Mouse (Mus musculus): ENCODE results near the gene Jam3. TPM values are rescaled to one million over a fixed set of nuclear protein-coding genes. Genes with fewer than 3 reads are reported as not detected.

The Jam3 gene
- total and polyA plus RNA-seq, 2 experiments: 1.4 to 1.7 TPM

DNA sequence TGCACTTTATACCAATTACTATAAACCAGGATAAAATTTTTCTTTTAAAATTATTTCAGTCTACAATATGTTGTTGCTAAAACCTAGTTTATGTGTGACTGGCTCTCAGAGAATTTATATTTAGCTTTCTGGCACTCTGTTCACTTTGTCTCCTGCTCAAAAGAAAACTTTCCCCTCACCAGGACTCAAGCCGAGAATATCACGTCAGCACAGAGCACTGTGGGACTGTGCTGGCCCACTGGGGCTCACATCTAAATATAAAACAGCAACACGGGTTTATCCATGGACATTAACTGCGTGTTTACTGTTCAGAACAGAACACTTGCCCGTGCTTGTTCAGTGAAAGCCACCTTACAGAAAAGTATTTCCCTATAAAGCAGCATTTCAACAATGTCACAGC is 44.5 kb downstream of the Jam3 start:
- no peak for DNase-seq (ENCODE audit: extremely low read depth, low read depth, low spot score)
- no peak for TF ChIP-seq POLR2A (IDR thresholded peaks at IDR 0.05; ENCODE audit: extremely low read depth, insufficient read depth, low read length)
- TF ChIP-seq CTCF (IDR thresholded peaks at IDR 0.05; ENCODE audit: low read depth, low read length): no peak
- Histone ChIP-seq H3K27ac (replicated peaks; ENCODE audit: insufficient read depth, low read depth, low read length) (no peak overlapping the region), H3K9ac (ENCODE audit: low read depth, low read length) (no peak overlapping the region), H3K4me3 (ENCODE audit: insufficient read depth, low read depth, low read length) (no peak overlapping the region), H3K36me3 (ENCODE audit: control insufficient read depth, insufficient read depth, low read length) (no peaks in the 10 kb centered on the region), H3K4me1 (ENCODE audit: control insufficient read depth, insufficient read depth, low read length) (0 out of 2 replicates have a peak, but pooled peaks cover 4% of the 10 kb centered on the region), H3K79me2 (ENCODE audit: control insufficient read depth, insufficient read depth, low read length) (no peaks in the 10 kb centered on the region), H3K27me3 (ENCODE audit: control insufficient read depth, insufficient read depth, low read length) (no peaks in the 10 kb centered on the region)
- 83% methylated on average over 5 of the region's 5 CpGs for WGBS

GRCm38 (mm10) chr9:27109533-27110514 is 45.4 kb downstream of the Jam3 start:
- Histone ChIP-seq H3K27me3 (ENCODE audit: control insufficient read depth, insufficient read depth, low read length) (no peaks in the 10 kb centered on the region), H3K36me3 (ENCODE audit: control insufficient read depth, insufficient read depth, low read length) (no peaks in the 10 kb centered on the region), H3K27ac (replicated peaks; ENCODE audit: insufficient read depth, low read depth, low read length) (peak overlapping the region; percentile 19; the same call in 1 of the 2 replicates), H3K79me2 (ENCODE audit: control insufficient read depth, insufficient read depth, low read length) (no peaks in the 10 kb centered on the region), H3K4me3 (ENCODE audit: insufficient read depth, low read depth, low read length) (no peak overlapping the region), H3K9ac (ENCODE audit: low read depth, low read length) (no peak overlapping the region), H3K4me1 (ENCODE audit: control insufficient read depth, insufficient read depth, low read length) (0 out of 2 replicates have a peak, but pooled peaks cover 4% of the 10 kb centered on the region)
- DNase-seq (ENCODE audit: extremely low read depth, low read depth, low spot score): peak; percentile 31
- 73% methylated on average over 22 of the region's 22 CpGs for WGBS
- TF ChIP-seq POLR2A (IDR thresholded peaks at IDR 0.05; ENCODE audit: extremely low read depth, insufficient read depth, low read length) (no peak), CTCF (IDR thresholded peaks at IDR 0.05; ENCODE audit: low read depth, low read length) (no peak)

DNA sequence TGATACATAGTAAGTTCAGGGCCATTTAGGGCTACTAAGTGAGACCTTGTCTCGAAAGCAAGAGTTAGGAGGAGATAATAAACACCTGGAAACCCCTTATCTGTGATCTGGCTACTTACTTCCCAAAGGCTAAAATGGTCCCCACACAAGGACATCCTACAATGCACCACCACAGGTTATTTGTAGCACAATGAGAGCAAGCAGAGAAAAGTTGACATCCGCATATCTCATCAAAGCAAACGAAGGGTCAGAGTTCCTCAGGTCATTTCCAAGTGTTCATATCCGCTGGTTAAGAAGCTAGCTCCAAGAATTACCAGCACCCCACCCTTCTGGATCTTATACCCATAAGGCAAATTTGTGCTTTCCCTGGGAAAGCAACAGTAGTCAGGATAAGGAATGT is 46.8 kb downstream of the Jam3 start:
- Histone ChIP-seq H3K79me2 (ENCODE audit: control insufficient read depth, insufficient read depth, low read length) (no peaks in the 10 kb centered on the region), H3K27me3 (ENCODE audit: control insufficient read depth, insufficient read depth, low read length) (no peaks in the 10 kb centered on the region), H3K36me3 (ENCODE audit: control insufficient read depth, insufficient read depth, low read length) (no peaks in the 10 kb centered on the region), H3K9ac (ENCODE audit: low read depth, low read length) (no peak overlapping the region), H3K4me3 (ENCODE audit: insufficient read depth, low read depth, low read length) (no peak overlapping the region), H3K4me1 (ENCODE audit: control insufficient read depth, insufficient read depth, low read length) (0 out of 2 replicates have a peak, but pooled peaks cover 4% of the 10 kb centered on the region), H3K27ac (replicated peaks; ENCODE audit: insufficient read depth, low read depth, low read length) (no peak overlapping the region)
- DNase-seq (ENCODE audit: extremely low read depth, low read depth, low spot score): no peak
- 72% methylated on average over 4 of the region's 4 CpGs for WGBS
- TF ChIP-seq POLR2A (IDR thresholded peaks at IDR 0.05; ENCODE audit: extremely low read depth, insufficient read depth, low read length): no peak

DNA sequence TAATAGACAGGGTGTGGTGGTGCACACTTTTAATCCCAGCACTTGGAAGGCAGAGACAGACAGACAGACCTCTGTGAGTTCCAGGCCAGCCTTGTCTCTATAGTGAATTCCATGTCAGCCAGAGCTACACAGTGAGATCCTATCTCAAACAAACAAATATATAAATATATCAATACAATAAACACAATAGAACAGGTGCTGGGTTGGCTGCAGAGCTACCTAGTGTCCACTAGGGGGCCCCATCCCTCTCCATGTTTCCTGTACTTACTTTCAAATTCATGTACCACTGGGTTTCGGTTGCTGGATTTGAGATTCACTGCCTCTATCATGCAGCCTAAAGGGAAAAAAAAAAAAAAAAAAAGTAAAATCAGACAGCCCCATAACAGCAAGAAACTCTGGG is 49.1 kb downstream of the Jam3 start:
- DNase-seq (ENCODE audit: extremely low read depth, low read depth, low spot score): peak; percentile 22
- H3K79me2 ChIP-seq (ENCODE audit: control insufficient read depth, insufficient read depth, low read length): no peaks in the 10 kb centered on the region

GRCm38 (mm10) chr9:27101466-27101865 is 53.8 kb downstream of the Jam3 start:
- no peak for DNase-seq (ENCODE audit: extremely low read depth, low read depth, low spot score)
- Histone ChIP-seq H3K27me3 (ENCODE audit: control insufficient read depth, insufficient read depth, low read length) (no peaks in the 10 kb centered on the region), H3K4me3 (ENCODE audit: insufficient read depth, low read depth, low read length) (no peak overlapping the region), H3K36me3 (ENCODE audit: control insufficient read depth, insufficient read depth, low read length) (peaks cover 2% of the 10 kb centered on the region; the same call in 1 of the 2 replicates), H3K79me2 (ENCODE audit: control insufficient read depth, insufficient read depth, low read length) (no peaks in the 10 kb centered on the region), H3K27ac (replicated peaks; ENCODE audit: insufficient read depth, low read depth, low read length) (no peak overlapping the region), H3K9ac (ENCODE audit: low read depth, low read length) (no peak overlapping the region), H3K4me1 (ENCODE audit: control insufficient read depth, insufficient read depth, low read length) (no peaks in the 10 kb centered on the region)
- no peak for TF ChIP-seq CTCF (IDR thresholded peaks at IDR 0.05; ENCODE audit: low read depth, low read length)
- no peak for TF ChIP-seq POLR2A (IDR thresholded peaks at IDR 0.05; ENCODE audit: extremely low read depth, insufficient read depth, low read length)
- 93% methylated on average over 6 of the region's 6 CpGs for whole genome bisulfite sequencing

More for the DNA sequence above, 49.1 kb downstream of the Jam3 start:
- H3K4me1 ChIP-seq (ENCODE audit: control insufficient read depth, insufficient read depth, low read length): 0 out of 2 replicates have a peak, but pooled peaks cover 4% of the 10 kb centered on the region
- TF ChIP-seq POLR2A (IDR thresholded peaks at IDR 0.05; ENCODE audit: extremely low read depth, insufficient read depth, low read length) (no peak), CTCF (IDR thresholded peaks at IDR 0.05; ENCODE audit: low read depth, low read length) (peak; percentile 69)
- H3K27me3 ChIP-seq (ENCODE audit: control insufficient read depth, insufficient read depth, low read length): no peaks in the 10 kb centered on the region
- 67% methylated on average over 1 of the region's 1 CpGs for WGBS
- H3K27ac ChIP-seq (replicated peaks; ENCODE audit: insufficient read depth, low read depth, low read length): no peak overlapping the region
- no peaks in the 10 kb centered on the region for H3K36me3 ChIP-seq (ENCODE audit: control insufficient read depth, insufficient read depth, low read length)
- no peak overlapping the region for H3K4me3 ChIP-seq (ENCODE audit: insufficient read depth, low read depth, low read length)
- H3K9ac ChIP-seq (ENCODE audit: low read depth, low read length): no peak overlapping the region

DNA sequence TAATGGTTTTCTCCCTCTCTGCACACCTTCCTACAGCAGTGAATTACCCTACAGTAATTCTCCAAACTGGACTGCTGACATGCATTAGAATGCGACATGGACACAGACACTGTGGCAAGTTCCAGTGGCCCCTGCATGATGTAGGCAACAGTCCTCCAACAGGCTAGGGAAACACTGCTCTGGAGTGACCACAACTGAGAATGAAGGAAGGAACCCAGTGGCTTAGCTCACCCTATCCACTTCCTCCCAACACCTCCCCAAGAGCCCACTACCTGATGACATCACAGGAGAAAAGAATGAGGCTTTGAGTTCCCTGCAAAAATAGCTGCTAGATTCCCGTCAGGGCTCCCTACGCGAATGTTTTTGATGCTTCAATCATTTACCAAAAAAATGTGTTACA is 55.7 kb downstream of the Jam3 start:
- no peak overlapping the region for H3K9ac ChIP-seq (ENCODE audit: low read depth, low read length)
- no peak overlapping the region for H3K4me3 ChIP-seq (ENCODE audit: insufficient read depth, low read depth, low read length)
- no peak overlapping the region for H3K27ac ChIP-seq (replicated peaks; ENCODE audit: insufficient read depth, low read depth, low read length)
- no peak for DNase-seq (ENCODE audit: extremely low read depth, low read depth, low spot score)
- H3K36me3 ChIP-seq (ENCODE audit: control insufficient read depth, insufficient read depth, low read length): peaks cover 5% of the 10 kb centered on the region; the same call in 1 of the 2 replicates
- H3K27me3 ChIP-seq (ENCODE audit: control insufficient read depth, insufficient read depth, low read length): no peaks in the 10 kb centered on the region
- H3K79me2 ChIP-seq (ENCODE audit: control insufficient read depth, insufficient read depth, low read length): no peaks in the 10 kb centered on the region
- H3K4me1 ChIP-seq (ENCODE audit: control insufficient read depth, insufficient read depth, low read length): no peaks in the 10 kb centered on the region
- no peak for TF ChIP-seq POLR2A (IDR thresholded peaks at IDR 0.05; ENCODE audit: extremely low read depth, insufficient read depth, low read length)
- no peak for TF ChIP-seq CTCF (IDR thresholded peaks at IDR 0.05; ENCODE audit: low read depth, low read length)
- WGBS: 92% methylated on average over 4 of the region's 4 CpGs
